Mouse (Mus musculus): ENCODE results near the gene Adam19.

The Adam19 gene

DNA sequence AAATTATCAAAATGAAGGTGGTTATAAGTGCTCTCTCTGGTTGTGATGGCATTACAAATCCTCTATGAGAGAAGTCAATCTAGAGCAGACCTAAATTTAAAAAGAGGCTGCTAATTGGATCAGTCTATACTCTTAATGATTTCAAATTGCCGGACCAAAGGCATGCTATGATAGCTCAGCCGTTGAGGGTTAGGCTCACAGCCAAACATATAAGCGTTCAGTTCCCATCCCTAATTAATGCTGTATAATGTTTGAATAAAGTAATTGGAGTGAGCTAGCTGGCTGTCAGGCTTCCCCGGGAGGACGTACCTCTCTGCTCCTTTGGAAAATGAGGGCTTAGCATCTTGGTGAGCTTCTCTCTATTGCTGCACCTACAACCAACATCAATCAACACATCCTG is 53.4 kb downstream of the Adam19 start:
- no peak for DNase-seq

DNA sequence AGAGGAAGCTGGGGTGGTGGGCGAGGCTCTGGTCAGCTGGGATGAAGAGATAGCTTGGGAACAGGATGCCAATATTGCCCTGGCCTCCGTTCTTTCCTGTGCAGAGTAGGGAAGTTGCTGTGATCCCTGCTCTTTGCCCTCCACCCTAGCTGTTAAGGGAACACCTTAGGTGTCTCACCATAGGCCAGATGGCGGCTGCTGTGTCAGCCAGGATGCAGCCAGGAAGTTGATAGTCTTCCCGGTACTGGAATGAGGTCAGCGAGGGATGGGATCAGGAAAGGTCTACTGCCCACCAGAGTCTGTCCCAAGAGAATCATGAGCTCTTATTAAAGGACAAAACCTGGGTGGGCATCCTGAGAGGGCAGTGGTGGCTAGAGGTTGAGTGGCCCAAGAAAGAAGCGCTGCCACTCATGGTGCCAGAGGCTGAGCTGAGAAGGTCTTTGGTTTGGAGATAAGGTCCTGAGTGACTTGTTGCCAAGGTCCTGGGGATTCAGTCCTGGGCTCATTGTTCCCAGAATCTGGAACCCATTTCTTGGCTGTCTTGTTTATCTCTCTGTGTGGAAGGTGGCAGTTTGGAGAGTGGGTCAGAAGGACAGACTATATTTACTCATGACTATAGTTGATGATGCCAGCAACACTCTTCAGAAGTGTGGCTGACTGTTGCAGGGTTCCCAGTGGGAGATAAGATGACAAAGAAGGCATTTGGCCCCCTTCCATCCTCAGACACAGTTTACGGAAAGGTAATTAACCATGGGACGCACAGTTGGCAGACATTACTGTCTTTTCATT is 54.6 kb downstream of the Adam19 start:
- no peak for DNase-seq

DNA sequence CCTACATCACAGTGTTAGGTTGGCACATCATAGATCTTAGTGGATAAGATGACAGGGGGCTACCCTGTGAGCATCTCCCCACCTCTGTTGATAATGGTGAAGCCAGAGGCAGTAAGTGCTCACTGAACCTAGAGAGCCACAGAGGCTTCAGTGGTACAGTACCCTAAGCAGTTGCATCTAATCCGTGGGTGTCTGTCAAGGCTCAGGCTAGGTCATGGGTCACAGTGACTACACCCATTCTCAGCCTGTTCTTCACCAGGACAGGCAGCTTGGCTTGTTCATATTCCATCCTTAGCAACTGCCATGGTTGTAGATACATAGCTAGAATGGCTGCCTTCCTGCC is 55.1 kb downstream of the Adam19 start:
- no peak for DNase-seq

DNA sequence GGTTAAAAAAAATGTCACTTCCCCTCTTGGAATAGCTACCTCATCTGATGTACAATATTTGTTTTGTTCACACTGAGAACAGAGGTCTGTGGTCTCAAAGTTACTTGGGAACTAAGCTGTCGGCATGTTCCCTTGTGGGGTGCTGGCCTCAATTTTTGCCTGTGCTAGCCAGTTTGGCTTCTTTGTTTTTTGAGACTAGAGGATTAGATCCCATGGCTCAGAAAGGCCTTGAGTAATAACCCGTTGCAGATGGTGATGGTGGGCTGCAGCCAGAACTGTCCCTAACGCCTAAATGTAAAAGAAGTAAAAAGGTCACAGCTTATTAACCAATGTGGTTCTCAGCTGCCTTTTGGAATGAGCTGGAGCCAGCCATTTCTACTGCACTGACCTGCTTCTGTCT is 57.4 kb downstream of the Adam19 start:
- no peak for DNase-seq

DNA sequence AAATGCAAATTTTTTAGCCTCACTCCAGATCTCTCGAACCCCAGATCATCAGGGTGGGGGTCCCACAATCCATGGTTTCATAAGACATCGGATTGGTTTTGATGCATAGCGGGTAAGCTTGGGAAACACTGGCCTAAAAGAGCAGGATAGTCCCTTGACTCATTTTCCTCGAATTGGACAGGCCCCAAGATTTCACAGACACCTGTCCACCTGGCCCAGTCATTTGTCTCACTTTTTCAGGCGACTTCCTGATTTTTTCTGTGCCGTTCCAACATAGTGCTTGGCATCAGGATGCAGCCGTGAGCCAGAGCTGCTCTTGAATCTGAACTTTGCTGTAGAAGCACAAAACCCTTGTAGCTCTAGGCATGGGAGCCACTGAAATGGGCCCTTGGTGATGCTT is 58.4 kb downstream of the Adam19 start:
- no peak for DNase-seq

DNA sequence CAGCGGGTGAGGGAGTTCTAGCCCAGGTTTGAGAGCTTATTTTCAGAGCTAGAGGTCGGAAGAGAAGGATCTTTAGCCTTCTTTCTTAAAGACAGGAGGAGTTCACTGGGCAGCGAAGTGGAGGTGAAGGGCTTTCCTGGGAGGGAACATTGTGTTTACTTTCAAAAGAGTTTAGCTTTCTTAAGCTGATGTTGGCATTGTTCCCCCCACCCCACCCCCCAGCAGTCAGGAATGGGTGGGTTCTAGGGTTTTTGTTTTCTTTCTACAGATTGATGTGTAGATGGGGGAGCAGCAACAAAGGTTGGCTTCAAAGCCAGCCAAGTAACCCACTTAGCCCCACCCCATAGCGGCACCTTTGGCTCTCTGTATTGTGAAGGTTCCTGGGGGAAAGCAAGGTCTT is 59.2 kb downstream of the Adam19 start:
- peak; percentile 43 to 60 for DNase-seq

DNA sequence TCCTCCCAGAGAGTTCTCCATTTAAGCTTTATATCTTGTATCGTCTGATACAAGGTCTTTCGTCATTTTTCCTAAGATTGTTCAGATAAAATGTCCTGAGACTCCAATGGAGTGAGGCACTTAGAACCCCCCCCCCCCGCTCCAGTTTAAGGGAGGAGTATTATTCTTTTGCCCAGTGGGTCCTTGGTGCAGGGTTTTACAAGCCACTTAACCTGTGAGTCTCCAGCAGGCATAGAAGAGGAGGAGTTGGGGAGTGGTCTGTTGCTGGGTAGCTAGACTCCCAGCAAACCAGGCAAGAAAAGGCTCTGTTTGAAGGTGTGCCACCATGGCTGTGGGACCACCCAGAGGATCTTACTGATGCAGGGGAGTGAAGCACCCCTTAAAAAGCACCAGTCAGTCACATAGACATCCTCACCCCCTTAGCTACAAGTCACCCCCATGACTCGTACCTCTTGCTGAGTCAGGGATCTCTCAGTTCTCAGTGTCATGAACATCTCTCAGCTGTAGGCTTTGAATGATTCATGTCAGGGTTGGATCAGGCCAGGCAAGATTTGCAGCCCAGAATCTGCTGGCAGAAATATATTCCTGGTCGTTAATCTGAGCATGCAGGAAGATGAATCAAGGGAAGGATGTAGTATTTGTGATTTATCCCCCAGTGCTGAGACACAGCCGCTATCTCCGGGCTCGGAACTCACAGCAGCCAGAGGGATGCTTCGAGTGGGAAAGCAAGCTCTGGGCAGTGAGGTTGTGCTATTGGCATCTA is 59.8 kb downstream of the Adam19 start:
- no peak for DNase-seq

DNA sequence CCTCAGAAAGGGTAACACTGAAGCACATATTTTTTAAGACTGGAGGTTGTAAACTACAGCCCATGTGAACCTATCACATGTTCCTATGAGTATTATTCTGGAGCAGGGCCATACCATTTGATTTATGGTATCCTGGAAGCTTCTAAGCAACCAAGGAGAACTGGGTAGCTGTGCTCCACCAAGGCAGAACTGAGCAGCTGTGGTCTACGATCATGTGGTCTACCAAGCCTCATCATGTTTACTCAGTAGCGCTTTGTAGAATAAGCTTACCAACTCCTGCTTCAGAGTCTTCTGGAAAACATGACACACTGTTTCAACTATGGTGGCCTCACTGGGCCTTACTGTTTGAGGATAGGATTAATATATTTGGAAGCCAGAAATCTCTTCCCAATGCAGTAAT is 60.7 kb downstream of the Adam19 start:
- DNase-seq, result no peak

DNA sequence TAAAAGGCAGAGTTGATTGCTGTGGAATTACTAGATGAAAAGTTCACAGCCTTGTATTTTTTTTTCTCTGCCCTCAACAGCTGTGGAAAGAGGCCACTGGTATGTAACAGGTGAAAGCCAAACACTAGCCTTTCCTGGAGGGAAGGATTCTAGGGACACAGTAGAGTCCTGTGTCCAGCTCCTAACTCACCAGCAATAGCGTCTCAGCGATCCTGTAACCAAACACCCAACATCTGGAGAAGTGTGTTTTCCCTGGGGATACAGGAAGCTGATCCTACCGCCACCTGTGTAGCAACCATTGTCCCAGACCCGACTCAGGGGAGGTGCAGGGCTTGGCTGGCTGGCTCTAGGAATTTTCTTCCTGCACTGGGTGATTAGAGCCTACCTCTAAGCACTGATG is 63.8 kb downstream of the Adam19 start:
- no peak for DNase-seq

DNA sequence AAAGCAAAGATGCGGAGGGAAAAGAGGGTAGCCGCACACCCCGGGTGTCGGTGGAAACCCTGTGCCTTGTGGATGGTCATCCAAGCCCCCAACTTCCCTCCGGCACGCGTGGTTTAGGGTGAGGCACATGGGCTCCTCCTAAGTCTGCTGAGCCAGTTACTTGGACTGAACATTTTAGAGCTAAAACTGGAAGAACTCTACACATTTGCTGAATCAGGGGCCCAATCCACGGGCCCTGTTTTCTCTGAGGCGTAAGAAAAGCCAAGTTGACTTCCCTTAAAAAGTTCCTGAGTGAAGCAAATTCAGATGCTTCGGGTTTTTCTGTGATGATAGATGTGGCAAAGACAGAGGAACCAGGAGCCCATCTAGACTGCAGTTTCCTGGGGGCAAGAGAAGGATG is 64.3 kb downstream of the Adam19 start:
- no peak for DNase-seq

DNA sequence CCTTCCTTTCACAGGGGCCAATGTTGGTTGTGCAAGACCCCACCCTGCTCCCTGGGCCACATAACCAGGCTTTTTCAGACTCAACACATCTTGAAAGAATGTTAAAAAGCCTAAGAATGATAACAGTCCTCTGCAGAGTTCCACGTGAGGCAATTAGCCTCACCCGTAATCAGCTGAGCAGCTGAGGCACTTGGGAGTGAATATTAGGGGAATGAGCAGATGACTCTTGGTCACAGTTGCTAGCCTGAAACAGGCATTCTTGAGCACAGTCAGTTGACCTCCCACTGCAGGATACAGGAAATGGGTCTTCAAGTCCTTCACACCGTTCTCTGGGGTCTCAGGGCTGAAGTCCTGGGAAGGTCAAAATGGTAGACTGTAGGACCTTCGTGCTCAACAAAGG is 65.9 kb downstream of the Adam19 start:
- DNase-seq, result peak in 1 of 2 experiments; percentile 33

DNA sequence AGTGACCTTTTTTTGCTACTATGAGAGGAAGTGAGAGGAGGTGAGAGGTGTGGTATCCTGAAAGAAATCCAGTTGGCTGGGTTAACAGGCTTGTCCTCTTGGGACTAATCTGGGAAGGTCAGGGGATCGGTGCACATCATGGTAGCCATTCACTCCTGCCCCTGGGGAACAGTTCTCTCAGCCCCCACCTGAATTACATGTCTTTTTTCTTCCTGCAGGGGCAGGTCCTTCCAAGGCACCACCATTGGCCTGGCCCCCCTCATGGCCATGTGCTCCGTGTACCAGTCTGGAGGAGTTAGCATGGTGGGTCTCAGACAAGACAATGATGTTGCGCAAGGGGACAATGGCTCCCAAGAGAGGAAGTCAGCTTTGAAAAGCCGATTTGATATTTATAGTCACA is 67.1 kb downstream of the Adam19 start:
- no peak for DNase-seq

DNA sequence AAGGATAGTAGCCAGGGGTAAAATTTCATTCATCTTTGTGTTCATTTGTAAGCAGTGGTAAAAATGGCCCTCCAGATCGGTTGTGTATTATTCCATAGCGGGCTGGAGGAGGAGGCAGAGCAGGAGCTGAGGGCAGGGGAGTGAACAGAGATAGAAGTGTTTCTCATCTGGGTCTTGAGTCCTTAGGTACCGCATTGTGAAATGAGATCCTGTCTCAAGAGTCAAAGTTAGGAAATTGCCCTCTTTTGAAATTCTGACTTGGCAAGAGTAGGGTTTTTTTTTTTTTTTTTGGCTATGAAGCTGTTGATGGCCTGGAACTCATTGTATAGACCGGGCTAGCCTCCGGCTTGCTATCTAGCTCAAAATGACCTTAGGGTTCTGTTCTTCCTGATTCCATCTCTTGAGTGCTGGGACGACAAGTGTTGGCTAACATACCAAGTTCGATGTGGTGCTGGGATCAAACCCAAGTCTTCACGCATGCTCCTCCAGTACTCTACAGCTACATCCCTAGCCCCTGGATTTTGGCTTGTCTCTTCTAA is 67.6 kb downstream of the Adam19 start:
- DNase-seq, result peak in 1 of 2 experiments; percentile 30

DNA sequence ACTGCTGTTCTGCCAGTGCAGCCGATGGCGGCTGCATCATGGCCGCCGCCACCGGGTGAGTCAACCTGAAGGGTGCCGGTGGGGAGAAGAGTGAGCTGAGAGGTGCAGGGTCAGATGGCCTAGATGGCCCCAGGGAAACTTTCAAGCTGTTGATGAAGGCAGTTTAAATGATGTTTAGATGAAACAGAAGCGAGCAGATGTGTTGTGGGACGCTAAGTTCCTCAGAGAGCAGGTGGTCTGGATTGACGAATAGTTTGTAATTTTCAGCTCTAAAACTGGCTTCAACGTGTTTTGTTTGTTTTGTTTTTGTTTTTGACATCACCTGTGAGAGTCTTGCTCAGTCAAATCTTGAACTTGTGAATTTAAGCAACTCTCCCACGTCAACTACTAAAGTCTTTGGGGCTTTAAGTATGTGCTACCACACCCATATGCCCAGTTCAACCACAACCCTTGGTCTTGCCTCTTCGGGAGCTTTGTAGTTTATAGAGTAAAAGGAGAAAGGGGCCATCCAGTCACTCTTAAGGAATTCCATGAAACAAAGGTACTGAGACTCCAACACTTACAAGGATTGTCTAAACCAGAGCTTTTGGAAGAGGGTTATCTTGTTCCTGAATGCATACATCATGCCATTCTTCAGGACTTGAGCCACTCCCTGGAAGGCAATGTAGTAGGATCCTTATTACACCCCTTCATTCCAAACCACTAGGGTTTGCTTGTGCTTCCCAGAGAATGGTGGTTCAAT is 69.5 kb downstream of the Adam19 start:
- no peak for DNase-seq

DNA sequence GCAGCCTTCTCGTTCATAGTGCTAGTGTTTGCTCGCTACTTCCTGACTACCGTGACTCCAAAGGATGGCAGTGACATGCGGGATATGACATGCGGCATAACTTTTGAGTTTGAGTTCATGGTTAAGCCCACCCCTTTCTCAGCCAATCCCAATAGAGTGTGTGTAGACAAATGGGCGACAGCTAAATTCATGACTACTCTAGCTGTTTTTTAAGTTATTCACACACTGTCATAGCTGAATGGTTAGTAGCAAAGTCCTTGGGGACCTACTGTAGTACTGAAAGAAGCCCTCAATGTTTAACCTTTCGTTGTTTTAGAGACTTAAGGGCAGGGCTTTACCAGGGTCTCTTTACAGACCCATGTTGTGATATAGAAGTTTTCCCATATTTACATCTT is 70.0 kb downstream of the Adam19 start:
- DNase-seq, result no peak

DNA sequence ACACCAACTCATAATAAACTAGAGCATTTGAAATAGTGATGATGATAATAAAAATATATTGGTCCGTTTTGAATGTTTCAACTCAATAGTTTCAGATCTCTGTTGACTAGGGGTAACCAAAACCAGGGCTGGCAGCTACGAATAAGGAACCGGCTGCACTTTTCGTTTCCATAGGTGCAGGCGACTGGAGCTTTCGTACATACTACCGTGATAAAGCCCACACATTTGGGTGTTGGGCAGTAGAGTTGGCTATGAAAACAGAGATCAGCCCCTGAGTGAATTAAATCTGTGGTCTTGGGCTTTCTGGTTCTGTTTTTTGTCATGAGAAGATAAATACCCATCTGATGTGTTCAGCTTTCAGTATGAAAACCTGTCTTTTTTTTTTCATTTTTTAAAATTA is 70.5 kb downstream of the Adam19 start:
- DNase-seq, result no peak

DNA sequence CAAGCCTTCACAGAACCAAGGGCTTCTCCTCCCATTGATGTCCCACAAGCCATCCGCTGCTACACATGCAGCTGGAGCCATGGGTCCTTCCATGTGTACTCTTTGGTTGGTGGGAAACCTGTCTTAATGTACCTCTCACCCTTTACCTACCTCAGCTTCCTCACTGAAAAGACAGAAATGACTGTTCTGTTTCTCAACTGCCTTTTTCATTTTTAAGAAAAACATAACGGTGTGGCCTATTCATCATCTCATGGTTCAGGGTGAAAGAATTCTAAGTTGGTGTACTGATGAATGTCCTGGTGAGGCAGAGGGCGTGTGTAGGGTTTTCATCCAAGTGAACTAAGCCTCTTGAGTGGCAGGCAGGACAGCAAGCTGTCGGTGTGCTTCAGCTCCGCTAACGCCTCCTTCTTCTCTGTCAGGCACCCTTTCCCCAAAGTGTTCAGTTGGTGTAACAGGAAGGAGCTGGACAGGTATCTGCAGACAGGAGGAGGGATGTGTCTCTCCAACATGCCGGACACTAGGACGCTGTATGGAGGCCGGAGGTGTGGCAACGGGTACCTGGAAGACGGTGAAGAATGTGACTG is 71.1 kb downstream of the Adam19 start:
- no peak for DNase-seq

DNA sequence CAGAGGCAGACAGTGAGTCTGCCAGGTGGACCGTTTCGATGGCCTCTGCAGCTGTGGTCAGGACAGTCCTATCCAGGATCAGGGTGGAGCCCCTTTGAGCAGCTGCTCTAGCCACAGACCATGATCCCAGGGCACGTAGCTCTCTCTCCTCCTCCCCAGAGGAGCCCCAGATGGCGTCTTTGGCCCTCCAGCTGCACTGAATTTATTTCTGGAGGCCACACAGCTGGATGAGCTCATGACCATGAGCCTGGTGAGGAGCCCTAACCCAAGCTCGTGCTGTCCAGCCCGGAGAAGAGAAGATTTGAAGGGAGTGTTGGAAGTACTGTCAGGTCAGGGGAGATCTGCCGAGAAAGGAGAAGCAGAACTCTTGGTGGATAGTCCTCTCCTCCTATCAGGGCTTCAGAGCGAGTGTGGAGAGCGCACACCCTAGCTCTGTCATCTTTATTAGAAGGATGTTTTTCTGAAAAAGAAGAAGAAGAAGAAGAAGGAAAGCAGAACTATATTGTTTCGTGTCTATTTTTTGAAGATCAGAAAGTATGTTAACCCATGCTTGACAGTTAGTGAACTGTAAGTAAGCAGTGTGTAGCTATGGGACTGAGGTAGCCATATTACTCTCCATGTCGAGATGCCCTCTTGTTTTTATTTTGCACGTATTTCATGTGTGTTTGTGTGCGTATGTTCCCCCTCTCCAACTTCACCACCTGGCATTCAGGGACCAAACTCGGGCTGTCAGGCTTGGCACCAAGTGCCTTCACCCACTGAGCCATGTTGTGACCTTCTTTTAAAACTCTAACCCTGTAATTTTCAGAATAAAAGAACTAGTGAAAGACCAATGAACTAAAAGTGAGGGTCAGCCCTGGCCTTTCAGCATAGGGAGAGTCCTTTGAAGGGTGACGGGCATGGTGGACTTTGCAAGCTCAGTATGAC is 72.1 kb downstream of the Adam19 start:
- peak; percentile 31 to 36 for DNase-seq

DNA sequence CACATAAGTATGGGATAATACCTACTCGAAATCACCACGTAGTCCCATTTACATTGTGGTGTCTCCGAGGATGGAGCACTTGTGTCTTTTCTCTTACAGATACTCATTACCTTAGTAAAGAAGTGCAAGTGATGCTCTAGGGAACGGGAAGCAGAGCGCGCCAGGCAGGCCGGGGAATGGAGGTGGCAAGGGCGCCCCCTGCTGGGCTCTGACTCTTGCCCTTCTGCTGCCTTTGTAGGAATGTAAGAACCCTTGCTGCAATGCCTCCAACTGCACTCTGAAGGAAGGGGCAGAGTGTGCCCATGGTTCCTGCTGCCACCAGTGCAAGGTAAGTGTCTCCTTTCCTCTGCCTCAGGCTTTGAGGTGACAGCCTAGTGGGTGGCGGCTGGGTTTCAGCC is 72.8 kb downstream of the Adam19 start:
- peak; percentile 73 to 75 for DNase-seq

DNA sequence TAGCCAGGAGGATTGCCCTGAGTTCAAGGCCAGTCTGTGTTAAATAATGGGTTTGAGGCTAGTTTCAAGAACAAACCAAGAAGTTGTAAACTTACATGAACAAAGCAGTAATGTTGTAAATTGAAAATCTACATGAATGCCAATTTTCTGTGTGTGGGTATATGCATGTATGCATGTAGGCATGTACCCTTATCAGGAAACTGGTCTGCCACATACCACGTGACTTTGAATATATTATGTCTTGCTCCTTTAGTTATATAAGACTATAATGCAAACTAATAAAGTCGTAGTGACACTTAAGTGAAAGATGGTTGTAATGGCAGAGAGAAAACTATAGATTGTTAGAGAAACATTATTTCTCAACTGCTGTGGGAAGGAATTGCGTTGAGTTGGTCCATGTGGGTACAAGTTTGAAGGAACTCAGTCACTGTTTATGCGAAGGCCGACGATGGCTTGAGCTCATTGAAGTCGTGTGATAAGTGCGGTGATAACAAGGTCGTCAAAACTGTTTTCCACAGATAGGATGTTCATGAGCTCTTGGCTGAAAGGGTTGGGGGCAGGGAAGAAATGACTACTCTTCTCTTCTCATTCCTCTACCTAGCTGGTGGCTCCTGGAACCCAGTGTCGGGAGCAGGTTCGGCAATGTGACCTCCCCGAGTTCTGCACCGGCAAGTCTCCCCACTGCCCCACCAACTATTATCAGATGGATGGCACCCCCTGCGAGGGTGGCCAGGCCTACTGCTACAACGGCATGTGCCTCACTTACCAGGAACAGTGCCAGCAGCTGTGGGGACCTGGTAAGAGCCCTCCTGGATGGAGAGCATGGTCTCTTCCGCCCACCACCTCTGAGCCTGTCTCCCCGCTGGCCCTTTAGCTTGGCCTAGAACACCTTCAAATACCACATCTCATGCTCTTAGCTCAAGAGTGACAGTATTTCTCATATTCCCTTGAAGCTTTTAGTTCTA is 75.5 kb downstream of the Adam19 start:
- no peak for DNase-seq

DNA sequence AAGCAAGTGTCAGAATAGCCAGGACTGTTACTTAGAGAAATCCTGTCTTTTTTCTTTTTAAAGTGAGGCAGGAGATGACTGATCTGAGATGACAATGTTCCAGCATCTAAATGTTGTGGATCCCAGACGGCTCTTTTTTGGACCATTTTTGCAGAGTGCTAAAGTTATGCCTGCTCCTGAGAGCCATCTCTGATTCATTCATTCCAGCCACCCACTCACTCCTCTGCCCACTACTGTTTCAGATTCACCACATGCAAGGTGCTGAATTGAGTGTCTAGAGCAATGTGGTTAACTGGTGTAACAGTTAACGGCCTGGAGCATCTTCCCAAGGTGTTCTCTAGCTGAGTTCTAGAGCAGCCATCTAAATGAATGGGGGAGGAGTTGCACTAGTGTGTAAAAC is 79.1 kb downstream of the Adam19 start:
- DNase-seq, result no peak

Measured in lung, adult 18-20 months (tissue).